Mouse (Mus musculus): ENCODE results near the gene Mypn. TPM values are rescaled to one million over a fixed set of nuclear protein-coding genes. Genes with fewer than 3 reads are reported as not detected.

Mypn gene
- total RNA-seq (2014; rRNA removed; ENCODE audit: low replicate concordance) = 26.5 and 33.5 TPM in 2 replicates
- polyA plus RNA-seq (2015; fragmentation: Nextera tagmentation; extraction: Ambion mirVana) = 12.2 and 12.7 TPM in 2 replicates

DNA sequence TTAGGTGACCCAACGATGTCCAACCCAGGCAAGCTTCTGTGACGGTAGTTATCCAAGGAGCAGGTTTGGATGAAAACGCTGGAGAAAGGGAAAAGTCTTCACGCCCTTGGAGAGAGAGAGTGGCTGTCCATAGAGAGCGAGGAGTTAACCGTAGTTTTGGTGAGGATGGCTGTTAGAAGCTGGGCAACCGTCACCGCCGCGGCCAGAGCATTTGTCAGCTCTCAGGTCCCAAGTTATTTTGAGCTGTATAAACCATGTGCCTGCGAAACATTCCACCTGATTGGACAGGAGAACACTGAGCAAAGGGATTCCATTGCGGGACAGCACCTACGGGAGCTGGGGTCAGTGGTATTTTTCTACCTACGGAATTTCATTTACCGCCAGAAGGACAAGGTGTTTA is at the start of gene Mypn:
TSS of gene Mypn (minus strand) at position 225 of the 400 bp plus-strand sequence.
- peak within 1 kb of the TSS; percentile 49 for H3K4me3 ChIP-seq (ENCODE audit: low read depth, low read length)
- no peaks in the 10 kb centered on the region for H3K27me3 ChIP-seq (ENCODE audit: control insufficient read depth, insufficient read depth, low read length)
- TF ChIP-seq EP300 (IDR thresholded peaks at IDR 0.05; ENCODE audit: low read depth) (no peak), CTCF (IDR thresholded peaks at IDR 0.05; ENCODE audit: low read depth) (no peak)
- H3K4me1 ChIP-seq (ENCODE audit: control insufficient read depth, insufficient read depth) = peaks cover 4% of the 10 kb centered on the region; the same call in 1 of the 2 replicates
- 39% methylated on average over 15 of the region's 15 CpGs for WGBS
- peak within 1 kb of the TSS; percentile 83 for H3K27ac ChIP-seq (ENCODE audit: low read depth)
- no peaks in the 10 kb centered on the region for H3K9me3 ChIP-seq (replicated peaks; ENCODE audit: control insufficient read depth, low read length)
- peak within 1 kb of the TSS; percentile 53 for H3K9ac ChIP-seq (replicated peaks; ENCODE audit: low read depth, low read length)
- no peaks in the 10 kb centered on the region for H3K36me3 ChIP-seq (replicated peaks; ENCODE audit: control insufficient read depth, insufficient read depth, low read length)
- peak within 1 kb of the TSS; percentile 56 for H3K4me2 ChIP-seq (ENCODE audit: low read depth, low read length)
- ATAC-seq (ENCODE audit: insufficient read depth, low read depth) = peak; percentile 94
- peak; percentile 74 for DNase-seq (ENCODE audit: low spot score)

DNA sequence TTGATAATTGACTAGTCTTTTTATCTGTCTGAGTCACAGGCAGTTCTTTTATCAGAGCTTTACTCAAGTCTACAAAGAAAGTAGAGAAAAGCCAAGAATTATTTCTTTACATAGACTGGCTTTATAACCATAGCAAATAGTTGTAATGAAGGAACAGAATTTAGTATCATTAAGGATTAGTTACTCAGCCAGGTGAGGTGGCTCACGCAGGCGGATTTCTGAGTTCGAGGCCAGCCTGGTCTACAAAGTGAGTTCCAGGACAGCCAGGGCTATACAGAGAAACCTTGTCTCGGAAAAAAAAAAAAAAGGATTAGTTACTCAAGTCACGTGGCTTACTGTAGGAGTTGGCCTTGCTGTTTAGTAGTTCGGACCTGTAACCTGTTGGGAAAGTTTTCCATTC is 44.7 kb upstream of the Mypn start:
- TF ChIP-seq CTCF (IDR thresholded peaks at IDR 0.05; ENCODE audit: low read depth) (no peak), EP300 (IDR thresholded peaks at IDR 0.05; ENCODE audit: low read depth) (no peak)
- Histone ChIP-seq H3K9ac (replicated peaks; ENCODE audit: low read depth, low read length) (no peak overlapping the region), H3K4me2 (ENCODE audit: low read depth, low read length) (no peak overlapping the region), H3K27me3 (ENCODE audit: control insufficient read depth, insufficient read depth, low read length) (no peaks in the 10 kb centered on the region), H3K27ac (ENCODE audit: low read depth) (no peak overlapping the region), H3K4me3 (ENCODE audit: low read depth, low read length) (no peak overlapping the region), H3K9me3 (replicated peaks; ENCODE audit: control insufficient read depth, low read length) (no peaks in the 10 kb centered on the region), H3K4me1 (ENCODE audit: control insufficient read depth, insufficient read depth) (no peaks in the 10 kb centered on the region), H3K36me3 (replicated peaks; ENCODE audit: control insufficient read depth, insufficient read depth, low read length) (peaks cover 31% of the 10 kb centered on the region)
- DNase-seq (ENCODE audit: low spot score) (no peak), ATAC-seq (ENCODE audit: insufficient read depth, low read depth) (no peak)
- 92% methylated on average over 6 of the region's 6 CpGs for WGBS

DNA sequence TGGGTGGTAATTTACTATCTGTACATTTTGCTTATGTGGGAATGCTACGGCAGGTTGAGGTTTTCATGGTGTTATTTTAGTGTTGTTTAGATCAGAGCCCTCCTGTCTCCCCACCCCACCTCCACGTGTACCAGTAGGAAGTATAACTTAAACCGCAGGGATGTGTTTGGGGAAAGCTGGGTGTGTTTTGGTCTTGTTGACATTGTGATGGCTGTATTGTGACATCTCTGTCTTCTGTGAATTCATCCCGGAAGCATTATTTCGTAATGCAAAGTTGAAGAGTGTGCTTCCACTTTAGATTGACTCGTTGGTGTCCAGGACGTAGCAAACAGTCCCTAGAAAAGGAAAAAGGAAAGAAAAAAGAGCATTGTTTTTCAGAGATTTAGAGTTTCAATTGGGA is 43.7 kb upstream of the Mypn start:
- H3K4me2 ChIP-seq (ENCODE audit: low read depth, low read length) = no peak overlapping the region
- ATAC-seq (ENCODE audit: insufficient read depth, low read depth) = no peak
- H3K9ac ChIP-seq (replicated peaks; ENCODE audit: low read depth, low read length) = no peak overlapping the region
- no peak overlapping the region for H3K27ac ChIP-seq (ENCODE audit: low read depth)
- H3K36me3 ChIP-seq (replicated peaks; ENCODE audit: control insufficient read depth, insufficient read depth, low read length) = peaks cover 23% of the 10 kb centered on the region
- no peak for DNase-seq (ENCODE audit: low spot score)
- H3K9me3 ChIP-seq (replicated peaks; ENCODE audit: control insufficient read depth, low read length) = no peaks in the 10 kb centered on the region
- H3K4me3 ChIP-seq (ENCODE audit: low read depth, low read length) = no peak overlapping the region
- H3K27me3 ChIP-seq (ENCODE audit: control insufficient read depth, insufficient read depth, low read length) = no peaks in the 10 kb centered on the region
- WGBS = 74% methylated on average over 7 of the region's 7 CpGs
- H3K4me1 ChIP-seq (ENCODE audit: control insufficient read depth, insufficient read depth) = peaks cover 7% of the 10 kb centered on the region; the same call in 1 of the 2 replicates
- no peak for TF ChIP-seq EP300 (IDR thresholded peaks at IDR 0.05; ENCODE audit: low read depth)
- TF ChIP-seq CTCF (IDR thresholded peaks at IDR 0.05; ENCODE audit: low read depth) = no peak

DNA sequence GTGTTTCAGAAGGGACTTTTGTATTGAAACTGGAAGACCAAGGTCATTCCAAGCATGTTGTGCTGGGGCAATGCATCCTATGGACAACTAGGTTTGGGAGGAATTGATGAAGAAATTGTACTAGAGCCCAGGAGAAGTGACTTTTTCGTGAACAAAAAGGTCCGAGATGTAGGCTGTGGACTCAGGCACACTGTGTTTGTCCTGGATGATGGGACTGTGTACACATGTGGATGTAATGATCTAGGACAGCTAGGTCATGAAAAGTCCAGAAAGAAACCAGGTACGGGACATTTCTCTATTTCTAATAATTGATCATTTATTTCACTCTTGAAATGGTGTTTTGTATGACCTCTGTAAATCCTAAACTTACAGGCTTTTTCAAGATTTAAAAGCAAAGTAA is 42.1 kb upstream of the Mypn start:
- no peaks in the 10 kb centered on the region for H3K27me3 ChIP-seq (ENCODE audit: control insufficient read depth, insufficient read depth, low read length)
- no peak overlapping the region for H3K9ac ChIP-seq (replicated peaks; ENCODE audit: low read depth, low read length)
- no peaks in the 10 kb centered on the region for H3K9me3 ChIP-seq (replicated peaks; ENCODE audit: control insufficient read depth, low read length)
- H3K4me2 ChIP-seq (ENCODE audit: low read depth, low read length) = peak overlapping the region; percentile 17; the same call in 1 of the 2 replicates
- H3K36me3 ChIP-seq (replicated peaks; ENCODE audit: control insufficient read depth, insufficient read depth, low read length) = peaks cover 17% of the 10 kb centered on the region
- TF ChIP-seq CTCF (IDR thresholded peaks at IDR 0.05; ENCODE audit: low read depth) = no peak
- TF ChIP-seq EP300 (IDR thresholded peaks at IDR 0.05; ENCODE audit: low read depth) = no peak
- peaks cover 7% of the 10 kb centered on the region; the same call in 1 of the 2 replicates for H3K4me1 ChIP-seq (ENCODE audit: control insufficient read depth, insufficient read depth)
- ATAC-seq (ENCODE audit: insufficient read depth, low read depth) (no peak), DNase-seq (ENCODE audit: low spot score) (no peak)
- H3K27ac ChIP-seq (ENCODE audit: low read depth) = no peak overlapping the region
- no peak overlapping the region for H3K4me3 ChIP-seq (ENCODE audit: low read depth, low read length)
- 88% methylated on average over 3 of the region's 3 CpGs for WGBS

DNA sequence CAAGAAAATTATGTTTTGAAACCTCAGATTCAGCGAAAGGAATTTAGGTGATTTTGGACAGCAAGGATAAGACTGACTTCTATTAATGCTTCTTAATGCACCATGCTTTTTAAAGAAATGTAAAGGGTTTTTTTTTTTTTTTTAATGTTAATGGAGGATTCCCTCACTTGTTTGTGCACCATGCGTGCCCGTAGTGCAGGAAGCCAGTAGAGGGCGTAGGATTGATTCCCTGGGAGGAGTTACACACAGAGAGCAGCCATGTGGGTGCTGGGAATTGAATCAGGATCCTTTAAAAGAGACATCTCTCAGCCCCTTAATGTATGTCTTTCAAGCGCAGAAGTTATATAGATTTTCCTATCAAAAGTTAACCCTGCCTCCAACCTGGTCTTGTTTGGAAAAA is 41.0 kb upstream of the Mypn start:
- Histone ChIP-seq H3K4me2 (ENCODE audit: low read depth, low read length) (peak overlapping the region; percentile 79), H3K4me3 (ENCODE audit: low read depth, low read length) (peak overlapping the region; percentile 100), H3K9ac (replicated peaks; ENCODE audit: low read depth, low read length) (peak overlapping the region; percentile 96), H3K36me3 (replicated peaks; ENCODE audit: control insufficient read depth, insufficient read depth, low read length) (peaks cover 6% of the 10 kb centered on the region), H3K27ac (ENCODE audit: low read depth) (peak overlapping the region; percentile 99), H3K27me3 (ENCODE audit: control insufficient read depth, insufficient read depth, low read length) (no peaks in the 10 kb centered on the region), H3K4me1 (ENCODE audit: control insufficient read depth, insufficient read depth) (peaks cover 7% of the 10 kb centered on the region; the same call in 1 of the 2 replicates), H3K9me3 (replicated peaks; ENCODE audit: control insufficient read depth, low read length) (no peaks in the 10 kb centered on the region)
- DNase-seq (ENCODE audit: low spot score) (peak; percentile 60), ATAC-seq (ENCODE audit: insufficient read depth, low read depth) (no peak)
- TF ChIP-seq CTCF (IDR thresholded peaks at IDR 0.05; ENCODE audit: low read depth) (peak; percentile 39), EP300 (IDR thresholded peaks at IDR 0.05; ENCODE audit: low read depth) (no peak)
- 18% methylated on average over 5 of the region's 5 CpGs for WGBS
